Mouse (Mus musculus) limb, embryonic 14.5 days (tissue): ENCODE data around the gene Oas1f. TPM values are rescaled to one million over a fixed set of nuclear protein-coding genes. Genes with fewer than 3 reads are reported as not detected.
A peak's percentile ranks its signal among the peaks of the same experiment; 100 is the strongest.
"Not testable (repeated sequence)": the region's sequence is repeated elsewhere in the genome, so short reads cannot be mapped to it uniquely, and the experiment has no call there.

Experiments used
- ATAC-seq: fragments of 200-750 bp; cut with Nextera tagmentation; 2 replicates; pipeline ENCODE4 v1.8.0; 2017; ENCODE audit warnings: low read depth, moderate number of reproducible peaks, moderate TSS enrichment; ENCODE audit not compliant: low FRiP score
- DNase-seq: peaks from one replicate; pipeline ENCODE4 v3.0.0-alpha.2; 2015; ENCODE audit warnings: low spot score
- H3K27ac ChIP-seq: fragments of 300-500 bp; sonication (generic); replicated peaks from 2 replicates; pipeline ENCODE4 v1.5.1; 2014; ENCODE audit warnings: low read depth, mild to moderate bottlenecking, low read length, moderate library complexity, mixed read lengths
- H3K27me3 ChIP-seq: fragments of 300-500 bp; sonication (generic); 2 replicates; pipeline ENCODE4 v1.6.1; 2014; ENCODE audit warnings: low read length, mixed read lengths; ENCODE audit not compliant: control insufficient read depth, insufficient read depth
- H3K36me3 ChIP-seq: fragments of 300-500 bp; sonication (generic); 2 replicates; pipeline ENCODE4 v1.6.1; 2014; ENCODE audit warnings: mild to moderate bottlenecking, low read length, moderate library complexity, mixed read lengths; ENCODE audit not compliant: control insufficient read depth, insufficient read depth
- H3K4me1 ChIP-seq: fragments of 300-500 bp; sonication (generic); 2 replicates; pipeline ENCODE4 v1.6.1; 2014; ENCODE audit warnings: antibody characterized with exemption, low read length, mixed read lengths; ENCODE audit not compliant: control insufficient read depth, insufficient read depth
- H3K4me2 ChIP-seq: fragments of 300-500 bp; sonication (generic); replicated peaks from 2 replicates; pipeline ENCODE4 v1.6.1; 2014; ENCODE audit warnings: low read depth, mild to moderate bottlenecking, low read length, moderate library complexity; ENCODE audit not compliant: severe bottlenecking
- H3K4me3 ChIP-seq: fragments of 300-500 bp; sonication (generic); replicated peaks from 2 replicates; pipeline ENCODE4 v1.5.1; 2014; ENCODE audit warnings: low read length
- H3K9ac ChIP-seq: fragments of 300-500 bp; sonication (generic); 2 replicates; pipeline ENCODE4 v1.6.1; 2014; ENCODE audit warnings: mild to moderate bottlenecking, low read depth, low read length, moderate library complexity; ENCODE audit not compliant: severe bottlenecking
- H3K9me3 ChIP-seq: fragments of 300-500 bp; sonication (generic); 2 replicates; pipeline ENCODE4 v1.6.1; 2016; ENCODE audit warnings: low read length; ENCODE audit not compliant: control insufficient read depth
- POLR2A ChIP-seq: fragments of 200-500 bp; IDR thresholded peaks from 2 replicates; pipeline ENCODE4 v1.8.0; 2012; ENCODE audit warnings: inconsistent platforms, mild to moderate bottlenecking, moderate library complexity, borderline replicate concordance; ENCODE audit not compliant: insufficient read depth, insufficient read length; ENCODE audit errors: extremely low read depth
- WGBS: fragments of 180-500 bp; shearing (Covaris S2); extraction: QIAGEN DNeasy Blood & Tissue Kit; methylation state at CpG from one replicate; pipeline ENCODE4 v1.1.7; 2014; 5-methylcytosine and 5-hydroxymethylcytosine counted together
- polyA plus RNA-seq, 2 experiments: library from polyadenylated mRNA; depleted of rRNA in 1 of 2; stranded (reverse) in 1 of 2; unstranded in 1 of 2; fragments of >200 nt; fragmentation: Nextera tagmentation in 1 of 2; extraction: Ambion mirVana in 1 of 2; gene quantifications; 2 replicates each; pipeline versions ENCODE4 v1.2.1 to v1.2.3; 2012 to 2014

Oas1f gene
- polyA plus RNA-seq (2012; rRNA removed) (not detected in 2 replicates), polyA plus RNA-seq (2014; fragmentation: Nextera tagmentation; extraction: Ambion mirVana) (not detected in 2 replicates)

DNA sequence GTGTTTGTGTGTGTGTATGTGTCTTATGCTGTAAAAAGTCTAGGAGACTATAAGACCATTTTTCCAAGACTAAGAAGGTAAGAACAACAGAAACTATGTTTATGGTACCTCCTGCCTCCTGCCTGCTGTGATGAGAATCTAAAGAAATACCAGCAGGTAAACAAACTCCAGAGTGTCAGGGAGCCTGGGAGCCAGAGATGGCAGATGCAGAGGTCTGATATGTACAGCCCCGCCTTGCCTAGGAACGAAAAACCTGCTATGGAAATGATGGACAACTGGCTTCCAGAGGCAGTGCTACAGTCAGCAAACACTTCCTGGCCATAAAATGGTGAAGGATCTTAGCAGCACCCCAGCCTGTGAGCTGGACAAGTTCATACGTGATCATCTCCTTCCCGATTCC lies at the start of gene Oas1f:
Oas1f (plus strand) TSS at position 301 of the 400 bp plus-strand sequence.
- H3K9me3 ChIP-seq: no peaks in the 10 kb centered on the region
- no peak for TF ChIP-seq POLR2A
- no peaks in the 10 kb centered on the region for H3K27me3 ChIP-seq
- no peaks in the 10 kb centered on the region for H3K36me3 ChIP-seq
- no peak within 1 kb of the TSS for H3K27ac ChIP-seq
- no peak within 1 kb of the TSS for H3K4me2 ChIP-seq
- H3K9ac ChIP-seq: no peak within 1 kb of the TSS
- no peak for DNase-seq
- no peaks in the 10 kb centered on the region for H3K4me1 ChIP-seq
- 68% methylated on average over 4 of the region's 4 CpGs for WGBS
- no peak within 1 kb of the TSS for H3K4me3 ChIP-seq
- no peak for ATAC-seq

- H3K4me2 ChIP-seq, H3K27me3 ChIP-seq, DNase-seq, ATAC-seq, H3K9me3 ChIP-seq, H3K36me3 ChIP-seq, H3K27ac ChIP-seq, H3K9ac ChIP-seq, H3K4me1 ChIP-seq, H3K4me3 ChIP-seq: not testable (repeated sequence)
- WGBS: 74% methylated on average over 5 of the region's 5 CpGs
These were observed 49.0 kb upstream of the Oas1f start for GRCm38 (mm10) chr5:120798147-120798546.

- not testable (repeated sequence) for H3K27ac ChIP-seq, H3K4me1 ChIP-seq, H3K4me2 ChIP-seq, H3K36me3 ChIP-seq, H3K27me3 ChIP-seq, H3K9ac ChIP-seq, H3K4me3 ChIP-seq, ATAC-seq, DNase-seq, H3K9me3 ChIP-seq
- 89% methylated on average over 2 of the region's 2 CpGs for WGBS
These were observed 48.2 kb upstream of the Oas1f start for GRCm38 (mm10) chr5:120798943-120799342.

GRCm38 (mm10) chr5:120803596-120803995 lies 43.6 kb upstream of the Oas1f start:
- no peaks in the 10 kb centered on the region for H3K9me3 ChIP-seq
- no peaks in the 10 kb centered on the region for H3K27me3 ChIP-seq
- H3K36me3 ChIP-seq: no peaks in the 10 kb centered on the region
- WGBS: 66% methylated on average over 2 of the region's 2 CpGs
- H3K4me2 ChIP-seq: no peak overlapping the region
- no peak for TF ChIP-seq POLR2A
- no peak overlapping the region for H3K9ac ChIP-seq
- H3K4me1 ChIP-seq: no peaks in the 10 kb centered on the region
- no peak overlapping the region for H3K4me3 ChIP-seq
- peak; percentile 39 for DNase-seq
- ATAC-seq: no peak
- H3K27ac ChIP-seq: no peak overlapping the region

DNA sequence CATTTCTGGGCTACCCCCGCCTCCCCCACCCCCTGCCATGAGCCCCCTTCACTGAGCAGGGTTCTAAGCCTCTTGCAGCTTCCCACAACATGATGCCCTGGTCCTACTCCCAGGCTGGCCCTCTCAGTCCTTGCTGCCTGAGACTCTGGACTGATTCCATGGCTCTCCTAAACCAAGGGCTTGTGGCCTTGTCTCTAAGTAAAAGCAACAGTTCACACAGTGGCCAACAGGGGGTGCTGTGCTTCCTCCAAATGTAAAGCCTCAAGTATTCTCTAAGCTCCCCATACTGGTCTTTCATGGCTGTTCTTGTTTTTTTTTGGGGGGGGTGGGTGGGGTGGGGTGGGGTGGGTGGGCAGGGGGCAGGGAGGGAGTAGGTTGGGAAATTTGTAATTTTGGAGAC lies 40.7 kb upstream of the Oas1f start:
- TF ChIP-seq POLR2A: no peak
- ATAC-seq: no peak

GRCm38 (mm10) chr5:120809171-120809570 lies 38.0 kb upstream of the Oas1f start:
- no peak for TF ChIP-seq POLR2A
- H3K27me3 ChIP-seq: no peaks in the 10 kb centered on the region
- DNase-seq: no peak
- H3K4me2 ChIP-seq: no peak overlapping the region
- 40% methylated on average over 6 of the region's 6 CpGs for WGBS
- no peak overlapping the region for H3K9ac ChIP-seq
- peaks cover 4% of the 10 kb centered on the region; the same call in 1 of the 2 replicates for H3K4me1 ChIP-seq
- H3K9me3 ChIP-seq: no peaks in the 10 kb centered on the region
- H3K27ac ChIP-seq: no peak overlapping the region
- no peaks in the 10 kb centered on the region for H3K36me3 ChIP-seq
- no peak for ATAC-seq
- no peak overlapping the region for H3K4me3 ChIP-seq

More for the DNA sequence above, 40.7 kb upstream of the Oas1f start:
- no peak overlapping the region for H3K9ac ChIP-seq
- H3K27ac ChIP-seq: no peak overlapping the region
- no peaks in the 10 kb centered on the region for H3K36me3 ChIP-seq
- H3K9me3 ChIP-seq: no peaks in the 10 kb centered on the region
- no peaks in the 10 kb centered on the region for H3K27me3 ChIP-seq
- no peak overlapping the region for H3K4me2 ChIP-seq
- H3K4me1 ChIP-seq: no peaks in the 10 kb centered on the region
- WGBS: 67% methylated on average over 1 of the region's 1 CpGs
- peak; percentile 9 for DNase-seq
- no peak overlapping the region for H3K4me3 ChIP-seq
